Mouse (Mus musculus) heart, embryonic 14.5 days (tissue): ENCODE measurements around the gene 1810062G17Rik. TPM values are rescaled to one million over a fixed set of nuclear protein-coding genes. Genes with fewer than 3 reads are reported as not detected.
A peak's percentile ranks its signal among the peaks of the same experiment; 100 is the strongest.

Experiments used
- ATAC-seq: fragments of 200-750 bp; cut with Nextera tagmentation; 2 replicates; pipeline ENCODE4 v1.8.0; 2017; ENCODE audit warnings: low read depth, moderate TSS enrichment; ENCODE audit not compliant: insufficient number of reproducible peaks, insufficient read depth, low FRiP score
- H3K27ac ChIP-seq, 2 experiments: fragments of 200-500 bp in 1 of 2; fragments of 300-500 bp in 1 of 2; sonication (generic) in 1 of 2; replicated peaks in 1 of 2; 2 replicates each; pipeline ENCODE4 v1.5.1; 2012 to 2014; ENCODE audit warnings: low read depth in 2 of 2, low read length in 2 of 2, control low read depth in 1 of 2, mild to moderate bottlenecking in 1 of 2, mixed read lengths in 1 of 2; ENCODE audit not compliant: control insufficient read depth in 1 of 2, insufficient read depth in 1 of 2
- H3K27me3 ChIP-seq: fragments of 300-500 bp; sonication (generic); 2 replicates; pipeline ENCODE4 v1.6.1; 2014; ENCODE audit warnings: mild to moderate bottlenecking, low read length, control low read depth; ENCODE audit not compliant: control insufficient read depth, insufficient read depth
- H3K36me3 ChIP-seq: fragments of 300-500 bp; sonication (generic); 2 replicates; pipeline ENCODE4 v1.6.1; 2014; ENCODE audit warnings: mild to moderate bottlenecking, control low read depth, low read length, mixed read lengths; ENCODE audit not compliant: control insufficient read depth, insufficient read depth
- H3K4me1 ChIP-seq, 2 experiments: fragments of 200-500 bp in 1 of 2; fragments of 300-500 bp in 1 of 2; sonication (generic) in 1 of 2; 2 replicates each; pipeline ENCODE4 v1.6.1; 2012 to 2014; ENCODE audit warnings: low read length in 2 of 2, control low read depth in 1 of 2, mixed read lengths in 1 of 2; ENCODE audit not compliant: control insufficient read depth in 2 of 2, insufficient read depth in 2 of 2
- H3K4me2 ChIP-seq: fragments of 300-500 bp; sonication (generic); 2 replicates; pipeline ENCODE4 v1.6.1; 2014; ENCODE audit warnings: mild to moderate bottlenecking, low read length
- H3K4me3 ChIP-seq, 2 experiments: fragments of 200-500 bp in 1 of 2; fragments of 300-500 bp in 1 of 2; sonication (generic) in 1 of 2; 2 replicates each; pipeline ENCODE4 v1.5.1; 2012 to 2014; ENCODE audit warnings: low read length in 2 of 2, mild to moderate bottlenecking in 2 of 2, control low read depth in 1 of 2, low read depth in 1 of 2, moderate library complexity in 1 of 2; ENCODE audit not compliant: control insufficient read depth in 1 of 2, insufficient read depth in 1 of 2
- H3K9ac ChIP-seq: fragments of 300-500 bp; sonication (generic); 2 replicates; pipeline ENCODE4 v1.6.1; 2014; ENCODE audit warnings: mild to moderate bottlenecking, low read length
- H3K9me3 ChIP-seq: fragments of 300-500 bp; sonication (generic); 2 replicates; pipeline ENCODE4 v1.6.1; 2016; ENCODE audit warnings: low read length, control low read depth; ENCODE audit not compliant: control insufficient read depth
- WGBS: fragments of 180-500 bp; shearing (Covaris S2); extraction: QIAGEN DNeasy Blood & Tissue Kit; methylation state at CpG from one replicate; pipeline ENCODE4 v1.1.7; 2014; 5-methylcytosine and 5-hydroxymethylcytosine counted together
- polyA plus RNA-seq: library from polyadenylated mRNA; unstranded; fragments of >200 nt; fragmentation: Nextera tagmentation; extraction: Ambion mirVana; gene quantifications from 2 replicates; pipeline ENCODE4 v1.2.1, GENCODE M21; 2014

The 1810062G17Rik gene
- polyA plus RNA-seq, 1 experiment from 2014 or later = 1.4 TPM

DNA sequence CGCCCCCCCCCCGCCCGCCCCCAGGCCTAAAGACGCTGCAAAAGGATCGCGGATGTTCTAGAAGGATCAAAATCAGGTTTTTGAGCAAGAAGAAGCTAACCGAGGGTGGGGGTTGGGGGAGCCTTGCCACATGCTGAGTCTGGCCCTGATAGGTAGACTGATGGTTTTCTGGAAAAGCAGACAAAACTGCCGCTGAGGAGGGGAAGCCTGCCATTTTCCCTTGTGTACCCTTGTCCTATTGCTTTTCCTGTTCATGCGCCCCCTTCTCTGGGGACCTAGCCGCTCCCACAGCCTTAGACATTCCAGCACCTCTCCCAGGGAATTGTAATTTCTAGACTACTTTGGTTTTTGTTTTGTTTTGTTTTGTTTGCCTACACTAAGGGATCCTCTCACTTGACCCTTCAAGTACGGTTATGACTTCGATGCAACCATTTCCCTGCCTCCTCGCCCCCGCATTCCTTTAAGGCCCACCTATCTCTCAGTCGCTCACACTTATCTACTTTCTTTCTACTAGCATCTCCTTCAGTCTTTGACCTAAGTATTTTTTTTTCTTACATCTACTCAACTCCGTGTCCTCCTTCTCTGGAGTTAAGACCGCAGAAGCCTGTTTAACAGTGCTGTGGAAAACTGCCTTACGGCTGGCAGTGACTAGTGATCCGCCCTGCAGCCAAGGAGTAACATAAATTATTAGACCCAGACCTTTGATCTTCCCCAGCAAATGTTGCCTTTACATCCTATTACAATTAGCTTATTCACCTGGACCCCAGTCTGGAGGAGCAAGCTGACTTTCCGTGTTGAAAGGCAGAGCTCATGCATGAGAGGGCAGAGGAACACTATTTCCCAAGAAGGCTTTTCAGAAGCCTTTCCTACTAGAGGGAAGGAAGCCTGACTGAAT, 771 bp downstream of the 1810062G17Rik start:
- H3K9me3 ChIP-seq = no peaks in the 10 kb centered on the region
- peak overlapping the region; percentile 86 for H3K9ac ChIP-seq
- H3K4me2 ChIP-seq = peak overlapping the region; percentile 78
- no peak for ATAC-seq
- H3K36me3 ChIP-seq = peaks cover 4% of the 10 kb centered on the region; the same call in 1 of the 2 replicates
- peak overlapping the region; percentile 86 to 91 for H3K4me3 ChIP-seq
- WGBS = 21% methylated on average over 19 of the region's 20 CpGs
- H3K27ac ChIP-seq = peak overlapping the region; percentile 79 to 91
- H3K27me3 ChIP-seq = no peaks in the 10 kb centered on the region
- H3K4me1 ChIP-seq = peaks cover 18 to 43% of the 10 kb centered on the region in 2 experiments

DNA sequence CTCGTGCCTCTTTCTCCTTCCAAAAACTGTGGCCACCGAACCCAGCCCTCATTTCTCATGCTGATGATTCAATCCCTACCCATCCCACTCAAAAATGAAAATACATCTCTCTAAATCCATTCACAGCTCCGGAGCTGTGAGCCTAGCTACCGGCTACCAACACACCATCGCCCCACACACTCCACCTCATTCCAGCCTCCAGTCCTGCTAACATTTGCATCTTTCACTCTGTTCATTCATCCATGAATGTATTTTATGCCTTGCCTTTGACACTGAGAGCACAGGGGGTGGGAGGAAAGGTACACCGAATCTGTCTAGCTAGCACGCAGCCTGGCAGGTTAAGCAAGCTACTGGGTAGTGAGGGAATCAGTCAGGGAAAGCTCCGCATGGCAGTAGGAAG, 3.0 kb downstream of the 1810062G17Rik start:
- no peak overlapping the region for H3K9ac ChIP-seq
- no peak overlapping the region for H3K4me3 ChIP-seq
- no peaks in the 10 kb centered on the region for H3K27me3 ChIP-seq
- no peak for ATAC-seq
- H3K27ac ChIP-seq = no peak overlapping the region
- no peaks in the 10 kb centered on the region for H3K36me3 ChIP-seq
- no peaks in the 10 kb centered on the region for H3K9me3 ChIP-seq
- H3K4me1 ChIP-seq = peaks cover 27 to 45% of the 10 kb centered on the region in 2 experiments
- WGBS = 95% methylated on average over 8 of the region's 8 CpGs
- no peak overlapping the region for H3K4me2 ChIP-seq

DNA sequence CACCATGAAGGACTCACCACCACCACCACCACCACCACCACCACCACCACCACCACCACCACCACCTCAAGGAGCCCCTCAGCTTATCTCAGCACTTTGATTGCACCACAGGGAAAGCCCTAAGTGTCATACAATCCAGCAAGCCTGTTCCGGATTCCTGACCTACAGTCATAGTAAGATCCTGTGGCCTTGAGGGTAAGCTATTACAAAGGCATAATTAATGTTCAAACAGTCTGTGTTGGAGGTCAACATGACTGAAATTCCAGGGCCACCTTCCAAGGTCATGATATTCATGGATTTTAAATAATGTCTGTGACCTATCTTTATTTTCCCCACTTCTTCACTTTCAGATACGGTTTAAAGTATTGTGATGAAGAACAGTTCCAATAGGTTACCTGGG, 4.7 kb downstream of the 1810062G17Rik start:
- 47% methylated on average over 2 of the region's 2 CpGs for WGBS
- no peak for ATAC-seq
- Histone ChIP-seq H3K36me3 (no peaks in the 10 kb centered on the region), H3K9ac (no peak overlapping the region), H3K9me3 (no peaks in the 10 kb centered on the region), H3K27ac (peak overlapping the region; percentile 20 to 58), H3K4me2 (no peak overlapping the region), H3K27me3 (no peaks in the 10 kb centered on the region), H3K4me3 (no peak overlapping the region), H3K4me1 (peaks cover 27 to 38% of the 10 kb centered on the region in 2 experiments)

DNA sequence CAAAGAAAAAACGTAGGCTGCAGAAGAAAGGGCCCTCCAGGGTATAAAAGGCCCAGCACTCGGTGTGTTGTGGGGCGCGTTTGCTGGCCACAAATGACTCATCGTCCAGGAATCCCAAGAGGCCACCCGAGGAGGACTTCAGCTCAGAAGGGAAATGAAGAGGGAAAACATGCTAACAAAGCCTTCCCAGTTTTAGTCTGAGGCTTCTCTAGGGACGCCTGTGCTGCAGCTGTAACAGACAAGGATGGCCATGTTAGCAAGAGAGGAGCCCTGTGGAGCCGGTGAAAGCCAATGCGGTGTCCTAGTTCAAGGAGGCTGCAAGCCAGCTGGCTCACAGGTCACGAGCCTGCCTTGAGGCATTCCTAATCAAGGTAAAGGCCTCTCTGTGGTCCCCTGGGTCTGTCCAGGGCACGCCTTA, 6.0 kb downstream of the 1810062G17Rik start:
- Histone ChIP-seq H3K4me3 (peak overlapping the region; percentile 14 to 28; a peak in 3 of 4 replicates), H3K9me3 (no peaks in the 10 kb centered on the region), H3K4me1 (peaks cover 21 to 36% of the 10 kb centered on the region in 2 experiments), H3K27ac (peak overlapping the region; percentile 97 to 100), H3K9ac (peak overlapping the region; percentile 59), H3K4me2 (peak overlapping the region; percentile 51), H3K27me3 (no peaks in the 10 kb centered on the region), H3K36me3 (no peaks in the 10 kb centered on the region)
- 4% methylated on average over 11 of the region's 11 CpGs for WGBS
- ATAC-seq = peak; percentile 56

DNA sequence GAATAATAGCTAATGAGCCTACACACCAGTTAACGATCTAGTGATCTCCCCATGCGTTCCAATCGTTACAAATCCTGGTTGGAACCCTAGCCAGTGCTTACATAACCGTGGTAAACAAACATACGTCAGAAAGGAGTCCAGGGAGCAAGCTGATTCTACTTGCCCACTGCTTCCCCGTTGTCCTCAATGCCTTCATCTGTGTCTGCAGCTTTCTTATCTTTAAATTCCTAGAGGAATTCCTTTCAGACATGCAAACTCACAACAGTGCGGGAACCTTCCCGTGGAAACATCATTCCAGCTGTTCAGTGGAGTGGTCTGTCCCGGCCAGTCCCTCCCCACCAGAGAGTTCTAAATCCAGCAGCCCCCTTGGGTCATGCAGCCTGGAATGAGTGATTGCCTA, 7.2 kb downstream of the 1810062G17Rik start:
- Histone ChIP-seq H3K4me1 (peaks cover 18 to 29% of the 10 kb centered on the region in 2 experiments), H3K36me3 (no peaks in the 10 kb centered on the region), H3K4me2 (peak overlapping the region; percentile 51), H3K9me3 (no peaks in the 10 kb centered on the region), H3K9ac (peak overlapping the region; percentile 28; the same call in 1 of the 2 replicates), H3K27me3 (no peaks in the 10 kb centered on the region), H3K4me3 (no peak overlapping the region), H3K27ac (peak overlapping the region; percentile 57 to 59)
- ATAC-seq = no peak
- WGBS = 15% methylated on average over 9 of the region's 9 CpGs

DNA sequence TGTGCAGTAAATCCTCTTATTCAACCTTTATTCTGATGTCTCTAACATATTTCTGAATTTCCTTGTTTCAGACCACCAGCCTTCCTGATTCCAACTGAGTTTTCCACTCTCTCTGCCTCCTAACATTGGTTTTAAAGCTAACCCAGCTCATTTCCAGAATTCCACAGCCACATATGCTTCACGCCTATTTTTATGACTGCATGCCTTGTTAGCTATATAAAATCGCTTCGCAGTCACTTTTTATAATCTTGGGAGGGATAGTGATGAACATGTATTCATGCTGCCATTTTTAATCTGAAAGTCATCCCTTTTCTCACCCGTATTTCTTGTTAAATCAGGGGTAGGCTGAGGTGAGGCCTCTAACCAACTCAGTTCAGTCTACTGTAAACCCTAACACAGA, 8.6 kb downstream of the 1810062G17Rik start:
- Histone ChIP-seq H3K27ac (no peak overlapping the region), H3K4me2 (no peak overlapping the region), H3K36me3 (no peaks in the 10 kb centered on the region), H3K9ac (no peak overlapping the region), H3K4me3 (no peak overlapping the region), H3K9me3 (no peaks in the 10 kb centered on the region), H3K27me3 (no peaks in the 10 kb centered on the region), H3K4me1 (peaks cover 18 to 29% of the 10 kb centered on the region in 2 experiments)
- 88% methylated on average over 4 of the region's 4 CpGs for WGBS
- ATAC-seq = no peak

DNA sequence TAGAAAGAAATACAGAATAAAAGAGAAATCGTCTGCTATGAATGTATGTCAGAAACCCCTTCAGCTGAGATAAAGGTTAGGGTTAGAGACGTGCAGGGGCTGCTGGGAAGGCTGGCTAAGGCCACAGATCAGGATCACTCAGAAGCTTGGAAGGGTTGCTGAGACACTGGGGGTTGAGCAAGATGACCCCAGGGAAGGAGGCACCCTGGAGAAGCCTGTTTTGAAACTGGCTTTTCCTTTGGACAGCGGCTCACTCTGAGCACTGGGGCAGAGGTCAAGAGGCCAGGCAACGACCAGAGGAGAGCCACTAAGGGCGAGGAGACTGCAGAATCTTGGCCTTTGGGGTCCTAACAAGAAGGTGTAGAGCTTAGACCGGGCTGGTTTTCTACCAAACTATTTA, 10.4 kb downstream of the 1810062G17Rik start:
- Histone ChIP-seq H3K9me3 (no peaks in the 10 kb centered on the region), H3K4me1 (peaks cover 14 to 18% of the 10 kb centered on the region in 2 experiments), H3K36me3 (no peaks in the 10 kb centered on the region), H3K4me2 (no peak overlapping the region), H3K27ac (no peak overlapping the region), H3K27me3 (no peaks in the 10 kb centered on the region), H3K9ac (no peak overlapping the region), H3K4me3 (no peak overlapping the region)
- WGBS = 52% methylated on average over 6 of the region's 6 CpGs
- ATAC-seq = no peak
